Mouse (Mus musculus): ENCODE data around the gene Inpp5k. TPM values are rescaled to one million over a fixed set of nuclear protein-coding genes. Genes with fewer than 3 reads are reported as not detected.

The Inpp5k gene
- polyA plus RNA-seq, 1 experiment, result 66.1 TPM

DNA sequence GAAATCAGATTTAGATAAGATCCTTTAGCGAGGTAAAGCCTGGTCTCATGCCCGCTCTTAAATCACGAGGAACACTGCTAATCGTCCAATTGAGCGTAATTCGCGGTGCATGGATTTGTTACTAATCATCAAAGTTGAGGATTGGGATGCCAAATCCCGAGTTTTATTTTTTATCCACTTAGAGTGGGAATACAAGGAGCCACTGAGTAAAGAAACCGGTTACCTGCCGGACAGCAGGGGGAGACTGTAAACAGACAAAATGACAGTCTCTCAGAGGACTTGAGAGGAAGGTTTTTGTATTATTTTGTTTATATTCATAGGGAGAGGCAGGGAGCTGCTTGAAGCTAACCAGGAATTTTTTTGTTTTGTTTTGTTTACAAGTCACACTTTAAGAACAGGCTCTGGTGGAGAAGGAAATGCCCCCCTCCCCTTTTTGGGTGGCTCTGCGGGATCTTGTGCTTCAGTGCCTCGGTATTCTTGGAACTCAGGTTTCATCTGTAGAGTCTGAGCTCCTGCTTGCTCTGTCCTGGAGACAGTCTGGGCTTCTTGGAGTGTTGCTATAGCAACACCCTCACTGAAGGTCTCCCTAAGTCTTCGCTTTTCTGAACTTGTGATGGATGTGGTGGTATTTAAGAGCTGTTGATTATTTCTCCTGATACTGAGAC is 905 bp downstream of the Inpp5k start:
- H3K4me1 ChIP-seq (ENCODE audit: control insufficient read depth, insufficient read depth, low read length), result peaks cover 6% of the 10 kb centered on the region; the same call in 1 of the 2 replicates
- peak overlapping the region; percentile 73 for H3K4me3 ChIP-seq (ENCODE audit: insufficient read depth, low read length)
- no peak overlapping the region for H3K27ac ChIP-seq (ENCODE audit: insufficient read depth, low read length)
- TF ChIP-seq POLR2A (IDR thresholded peaks at IDR 0.05; ENCODE audit: extremely low read depth, insufficient read depth, low read length), result no peak
- TF ChIP-seq CTCF (IDR thresholded peaks at IDR 0.05; ENCODE audit: extremely low read depth, insufficient read depth, low read length), result peak; percentile 5; the same call in 1 of the 2 replicates

DNA sequence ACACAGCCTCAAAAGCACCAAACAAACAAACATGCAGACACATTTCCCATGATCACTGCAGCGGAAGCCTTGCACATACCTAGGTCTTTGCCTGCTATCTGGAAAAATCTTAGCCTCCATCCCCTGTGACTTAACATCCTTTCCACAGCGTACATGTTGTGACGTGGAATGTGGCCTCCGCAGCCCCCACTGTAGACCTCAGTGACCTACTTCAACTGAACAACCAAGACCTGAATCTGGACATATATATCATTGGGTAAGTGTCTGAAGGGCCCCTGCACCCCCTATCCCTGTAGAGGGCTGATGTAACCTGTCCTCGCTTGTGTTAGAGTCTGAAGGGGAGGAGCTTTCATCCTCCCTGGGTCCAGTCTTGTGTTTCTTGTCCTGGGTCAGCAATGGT is 2.1 kb downstream of the Inpp5k start:
- peaks cover 6% of the 10 kb centered on the region; the same call in 1 of the 2 replicates for H3K4me1 ChIP-seq (ENCODE audit: control insufficient read depth, insufficient read depth, low read length)
- TF ChIP-seq POLR2A (IDR thresholded peaks at IDR 0.05; ENCODE audit: extremely low read depth, insufficient read depth, low read length), result no peak
- TF ChIP-seq CTCF (IDR thresholded peaks at IDR 0.05; ENCODE audit: extremely low read depth, insufficient read depth, low read length), result no peak
- no peak overlapping the region for H3K27ac ChIP-seq (ENCODE audit: insufficient read depth, low read length)
- no peak overlapping the region for H3K4me3 ChIP-seq (ENCODE audit: insufficient read depth, low read length)

- H3K27ac ChIP-seq (ENCODE audit: insufficient read depth, low read length), result no peak overlapping the region
- TF ChIP-seq POLR2A (IDR thresholded peaks at IDR 0.05; ENCODE audit: extremely low read depth, insufficient read depth, low read length) (no peak), CTCF (IDR thresholded peaks at IDR 0.05; ENCODE audit: extremely low read depth, insufficient read depth, low read length) (no peak)
Measured at GRCm38 (mm10) chr11:75634801-75635200, 4.0 kb downstream of the Inpp5k start.

GRCm38 (mm10) chr11:75635315-75635714 is 4.5 kb downstream of the Inpp5k start:
- TF ChIP-seq CTCF (IDR thresholded peaks at IDR 0.05; ENCODE audit: extremely low read depth, insufficient read depth, low read length) (no peak), POLR2A (IDR thresholded peaks at IDR 0.05; ENCODE audit: extremely low read depth, insufficient read depth, low read length) (no peak)
- no peak overlapping the region for H3K27ac ChIP-seq (ENCODE audit: insufficient read depth, low read length)

More at GRCm38 (mm10) chr11:75634801-75635200, 4.0 kb downstream of the Inpp5k start:
- H3K4me3 ChIP-seq (ENCODE audit: insufficient read depth, low read length), result no peak overlapping the region
- H3K4me1 ChIP-seq (ENCODE audit: control insufficient read depth, insufficient read depth, low read length), result peaks cover 6% of the 10 kb centered on the region; the same call in 1 of the 2 replicates

GRCm38 (mm10) chr11:75643323-75643722 is 12.5 kb downstream of the Inpp5k start:
- no peak overlapping the region for H3K4me3 ChIP-seq (ENCODE audit: insufficient read depth, low read length)
- no peak overlapping the region for H3K27ac ChIP-seq (ENCODE audit: insufficient read depth, low read length)
- peaks cover 3% of the 10 kb centered on the region for H3K4me1 ChIP-seq (ENCODE audit: control insufficient read depth, insufficient read depth, low read length)
- no peak for TF ChIP-seq CTCF (IDR thresholded peaks at IDR 0.05; ENCODE audit: extremely low read depth, insufficient read depth, low read length)
- TF ChIP-seq POLR2A (IDR thresholded peaks at IDR 0.05; ENCODE audit: extremely low read depth, insufficient read depth, low read length), result no peak

More at GRCm38 (mm10) chr11:75635315-75635714, 4.5 kb downstream of the Inpp5k start:
- Histone ChIP-seq H3K4me1 (ENCODE audit: control insufficient read depth, insufficient read depth, low read length) (peaks cover 6% of the 10 kb centered on the region; the same call in 1 of the 2 replicates), H3K4me3 (ENCODE audit: insufficient read depth, low read length) (no peak overlapping the region)

DNA sequence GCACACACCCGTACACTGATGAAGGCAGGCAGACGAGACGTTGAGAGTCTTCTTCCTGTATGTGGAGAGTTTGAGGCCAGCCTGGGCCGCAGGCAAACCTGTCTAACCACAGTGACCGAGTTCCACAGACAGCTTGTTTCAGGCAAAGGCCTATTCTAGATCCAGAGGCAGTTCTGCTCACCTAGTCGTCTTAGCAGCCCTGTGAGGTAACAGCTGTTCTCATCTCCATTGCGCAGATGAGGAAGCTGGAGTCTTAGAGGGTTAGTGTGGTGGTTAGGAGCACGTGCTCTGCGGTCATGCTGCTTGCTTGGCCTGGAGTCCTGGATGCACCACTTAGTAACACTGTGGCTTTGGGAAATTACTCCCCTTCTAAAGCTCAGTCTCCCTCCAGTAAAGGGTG is 13.9 kb downstream of the Inpp5k start:
- H3K27ac ChIP-seq (ENCODE audit: insufficient read depth, low read length), result no peak overlapping the region
- no peak for TF ChIP-seq CTCF (IDR thresholded peaks at IDR 0.05; ENCODE audit: extremely low read depth, insufficient read depth, low read length)
- no peak overlapping the region for H3K4me3 ChIP-seq (ENCODE audit: insufficient read depth, low read length)
- peaks cover 3% of the 10 kb centered on the region for H3K4me1 ChIP-seq (ENCODE audit: control insufficient read depth, insufficient read depth, low read length)

DNA sequence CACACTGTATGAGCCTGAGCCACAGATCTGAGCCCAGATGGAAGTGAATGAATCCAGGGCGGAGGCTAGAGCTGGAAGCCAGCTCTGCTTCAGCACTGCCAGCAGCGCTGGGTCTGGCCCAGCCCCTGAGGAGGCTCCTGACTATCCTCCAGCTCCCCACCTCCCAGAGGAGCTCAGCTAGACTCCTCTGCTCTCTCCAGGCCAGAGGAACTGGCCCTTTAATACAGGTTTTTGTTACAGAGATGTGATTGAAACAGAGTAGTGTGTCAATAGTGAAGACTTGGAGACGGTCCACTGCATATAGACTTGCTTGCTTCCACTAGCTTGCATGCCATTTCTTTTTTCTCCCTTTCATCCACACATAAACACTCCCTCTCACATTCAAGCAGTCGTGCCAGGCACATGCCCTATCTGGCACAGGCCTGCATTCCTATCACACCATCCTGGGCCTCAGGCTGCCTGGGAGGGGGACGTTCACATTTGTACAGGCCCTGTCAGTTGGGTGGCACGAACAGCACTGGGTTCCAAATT is 17.0 kb downstream of the Inpp5k start:
- Histone ChIP-seq H3K27ac (ENCODE audit: insufficient read depth, low read length) (no peak overlapping the region), H3K4me1 (ENCODE audit: control insufficient read depth, insufficient read depth, low read length) (peaks cover 3% of the 10 kb centered on the region), H3K4me3 (ENCODE audit: insufficient read depth, low read length) (no peak overlapping the region)
- TF ChIP-seq CTCF (IDR thresholded peaks at IDR 0.05; ENCODE audit: extremely low read depth, insufficient read depth, low read length), result no peak
- TF ChIP-seq POLR2A (IDR thresholded peaks at IDR 0.05; ENCODE audit: extremely low read depth, insufficient read depth, low read length), result no peak

GRCm38 (mm10) chr11:75649155-75649561 is 18.4 kb downstream of the Inpp5k start:
- Histone ChIP-seq H3K4me3 (ENCODE audit: insufficient read depth, low read length) (no peak overlapping the region), H3K27ac (ENCODE audit: insufficient read depth, low read length) (no peak overlapping the region), H3K4me1 (ENCODE audit: control insufficient read depth, insufficient read depth, low read length) (peaks cover 5% of the 10 kb centered on the region)
- TF ChIP-seq CTCF (IDR thresholded peaks at IDR 0.05; ENCODE audit: extremely low read depth, insufficient read depth, low read length) (no peak), POLR2A (IDR thresholded peaks at IDR 0.05; ENCODE audit: extremely low read depth, insufficient read depth, low read length) (no peak)

GRCm38 (mm10) chr11:75650311-75650710 is 19.5 kb downstream of the Inpp5k start, which contains the start of gene Myo1c:
Gene Myo1c, plus strand, starts transcription at chr11:75650504.
- Histone ChIP-seq H3K4me3 (ENCODE audit: insufficient read depth, low read length) (peak within 1 kb of the TSS; percentile 52; the same call in 1 of the 2 replicates), H3K27ac (ENCODE audit: insufficient read depth, low read length) (no peak within 1 kb of the TSS), H3K4me1 (ENCODE audit: control insufficient read depth, insufficient read depth, low read length) (peaks cover 5% of the 10 kb centered on the region)
- no peak for TF ChIP-seq POLR2A (IDR thresholded peaks at IDR 0.05; ENCODE audit: extremely low read depth, insufficient read depth, low read length)
- no peak for TF ChIP-seq CTCF (IDR thresholded peaks at IDR 0.05; ENCODE audit: extremely low read depth, insufficient read depth, low read length)

DNA sequence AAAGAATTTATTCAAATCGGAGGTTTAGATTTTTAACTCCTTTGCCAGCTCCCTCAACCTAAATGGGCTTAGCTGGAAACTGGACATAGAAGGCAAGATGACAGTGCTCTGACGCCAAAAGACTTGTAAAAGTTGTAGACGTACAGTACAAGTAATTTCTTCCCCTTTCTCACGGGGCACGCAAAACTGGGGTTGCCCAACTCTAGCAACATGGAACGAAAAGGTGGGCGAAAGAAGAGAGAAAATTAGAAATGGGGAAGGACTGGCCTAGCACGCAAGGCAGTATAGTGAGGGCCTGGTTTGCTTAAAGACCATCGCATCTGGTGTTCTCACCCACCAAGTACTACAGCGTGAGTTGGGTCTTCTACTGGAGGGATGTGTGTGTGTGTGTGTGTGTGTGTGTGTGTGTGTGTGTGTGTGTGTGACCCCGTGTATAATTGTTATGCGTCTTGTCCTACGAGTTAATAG is 20.2 kb downstream of the Inpp5k start:
- peak overlapping the region; percentile 52; the same call in 1 of the 2 replicates for H3K4me3 ChIP-seq (ENCODE audit: insufficient read depth, low read length)
- TF ChIP-seq CTCF (IDR thresholded peaks at IDR 0.05; ENCODE audit: extremely low read depth, insufficient read depth, low read length), result no peak
- no peak for TF ChIP-seq POLR2A (IDR thresholded peaks at IDR 0.05; ENCODE audit: extremely low read depth, insufficient read depth, low read length)
- no peak overlapping the region for H3K27ac ChIP-seq (ENCODE audit: insufficient read depth, low read length)
- H3K4me1 ChIP-seq (ENCODE audit: control insufficient read depth, insufficient read depth, low read length), result peaks cover 5% of the 10 kb centered on the region

Measured in cortical plate, adult 2 months (tissue).